Comparison of ENCODE assay signal across 21 mouse cellular contexts in genomic region chr19:31647492-31647891, GRCm38 (mm10).
A peak's percentile ranks its signal among the peaks of the same experiment; 100 is the strongest.
DNase-seq lines count a peak whose midpoint lies in the region; ATAC-seq lines count a peak whose summit lies in the region.
"Had no signal": no experiment of that assay in that cellular context is flagged by ENCODE, and none has a peak within 500 bp of the region (broad histone marks: within the 10 kb centered on the region; RNA-seq: fewer than 3 reads in every experiment).

No protein-coding gene starts in this region.

- H3K4me3 ChIP-seq in heart, embryonic 11.5 days (ENCODE audit: low read depth, low read length) = no peak overlapping the region
- H3K4me3 ChIP-seq: forebrain, embryonic 15.5 days; kidney, embryonic 15.5 days; left cerebral cortex, adult 2 months had no signal

- no peak overlapping the region for H3K4me2 ChIP-seq in heart, embryonic 11.5 days
- H3K4me2 ChIP-seq: forebrain, embryonic 15.5 days; hindbrain, embryonic 14.5 days; kidney, embryonic 15.5 days; liver, embryonic 11.5 days had no signal

- 75% methylated on average over 2 of the region's 2 CpGs for WGBS in heart, embryonic 11.5 days (ENCODE audit: insufficient replicate concordance)

- no peak for ATAC-seq in heart, embryonic 11.5 days (replicated peaks; ENCODE audit: insufficient number of reproducible peaks, low FRiP score, low TSS enrichment)
- ATAC-seq: CD4-positive, CD25-positive, alpha-beta regulatory T cell, adult 4 months; forebrain, embryonic 15.5 days; intestine, postnatal 0 days had no signal

- H3K27ac ChIP-seq in heart, embryonic 11.5 days (ENCODE audit: low read depth, low read length) = no peak overlapping the region
- H3K27ac ChIP-seq: forebrain, embryonic 15.5 days; hindbrain, embryonic 14.5 days; kidney, embryonic 15.5 days; left cerebral cortex, adult 2 months; stomach, postnatal 0 days had no signal

- no peaks in the 10 kb centered on the region for H3K36me3 ChIP-seq in heart, embryonic 11.5 days (ENCODE audit: control insufficient read depth, insufficient read depth, low read length)
- H3K36me3 ChIP-seq: forebrain, embryonic 15.5 days; kidney, embryonic 15.5 days had no signal

- no peak overlapping the region for H3K9ac ChIP-seq in heart, embryonic 11.5 days (ENCODE audit: low read depth, low read length)
- H3K9ac ChIP-seq: forebrain, embryonic 15.5 days; hindbrain, embryonic 14.5 days; kidney, embryonic 15.5 days had no signal

- peaks cover 13% of the 10 kb centered on the region for H3K4me1 ChIP-seq in heart, embryonic 11.5 days (ENCODE audit: control insufficient read depth, insufficient read depth, low read length)
- H3K4me1 ChIP-seq: forebrain, embryonic 15.5 days; kidney, embryonic 15.5 days had no signal

- no peaks in the 10 kb centered on the region for H3K27me3 ChIP-seq in heart, embryonic 11.5 days (ENCODE audit: control insufficient read depth, insufficient read depth, low read length)
- H3K27me3 ChIP-seq: forebrain, embryonic 15.5 days; kidney, embryonic 15.5 days had no signal

- no peaks in the 10 kb centered on the region for H3K9me3 ChIP-seq in heart, embryonic 11.5 days (replicated peaks; ENCODE audit: control insufficient read depth, low read length)
- H3K9me3 ChIP-seq: forebrain, embryonic 15.5 days; kidney, embryonic 15.5 days had no signal

- peak; percentile 51 to 69 for DNase-seq in cerebellum, postnatal 10 days
- no peak for DNase-seq in cerebellum, adult 8-10 months
- peak; percentile 35 to 44 for DNase-seq in heart, adult 18-20 months
- peak; percentile 19 for DNase-seq in right cerebral cortex, postnatal 4 days
- no peak for DNase-seq in right cerebral cortex, postnatal 36 days (ENCODE audit: low spot score in 2 of 2)
- no peak for DNase-seq in ovary, adult 18-20 months (ENCODE audit: low spot score)
- DNase-seq: cerebellum, adult 9-10 months; kidney, postnatal 4 days; layer of hippocampus, adult 9-11 months; lung, adult 2 months; lung, postnatal 4 days; right cerebral cortex, postnatal 25 days had no signal

Comparison
In these comparisons a context has a peak if more than half of its experiments do, and no peak if none do; other contexts are left out.
1. DNase-seq: peak in cerebellum, postnatal 10 days (2 of 2), heart, adult 18-20 months (2 of 2) and right cerebral cortex, postnatal 4 days (single experiment); none in cerebellum, adult 8-10 months (single experiment), right cerebral cortex, postnatal 36 days (0 of 2) and ovary, adult 18-20 months (single experiment).